Mouse (Mus musculus) retina, adult 2 months (tissue): ENCODE results near the gene Cd79b.

ENCODE experiments used
- DNase-seq: peaks from one replicate; pipeline ENCODE4 v3.0.0-alpha.2; 2012; ENCODE audit warnings: low read depth, low spot score

Gene Cd79b

GRCm38 (mm10) chr11:106318406-106319366, 4.1 kb upstream of the Cd79b start:
- no peak for DNase-seq

- DNase-seq: no peak
Observed at GRCm38 (mm10) chr11:106317801-106318200, 3.2 kb upstream of the Cd79b start.

- DNase-seq: no peak
Observed at GRCm38 (mm10) chr11:106316416-106316815, 1.9 kb upstream of the Cd79b start.

GRCm38 (mm10) chr11:106313533-106313932, 1.0 kb downstream of the Cd79b start:
- no peak for DNase-seq

GRCm38 (mm10) chr11:106310123-106310522, 4.4 kb downstream of the Cd79b start:
- no peak for DNase-seq

- no peak for DNase-seq
Observed at GRCm38 (mm10) chr11:106308162-106308561, 6.4 kb downstream of the Cd79b start.

GRCm38 (mm10) chr11:106307432-106307831, 7.1 kb downstream of the Cd79b start:
- no peak for DNase-seq

- DNase-seq: no peak
Observed at GRCm38 (mm10) chr11:106306758-106307157, 7.8 kb downstream of the Cd79b start.

GRCm38 (mm10) chr11:106306065-106306385, 8.5 kb downstream of the Cd79b start:
- no peak for DNase-seq

GRCm38 (mm10) chr11:106305348-106306064, 9.1 kb downstream of the Cd79b start:
- DNase-seq: no peak

- DNase-seq: peak; percentile 47
Observed at GRCm38 (mm10) chr11:106302634-106303033, 11.9 kb downstream of the Cd79b start.

GRCm38 (mm10) chr11:106301765-106302164, 12.8 kb downstream of the Cd79b start, which contains the start of gene Gh:
Gh (minus strand) TSS chr11:106301865.
- DNase-seq: no peak

GRCm38 (mm10) chr11:106291861-106292260, 22.7 kb downstream of the Cd79b start:
- DNase-seq: no peak

- DNase-seq: no peak
Observed at GRCm38 (mm10) chr11:106290376-106290775, 24.2 kb downstream of the Cd79b start.

GRCm38 (mm10) chr11:106289369-106289768, 25.2 kb downstream of the Cd79b start:
- no peak for DNase-seq

- no peak for DNase-seq
Observed at GRCm38 (mm10) chr11:106286987-106287386, 27.6 kb downstream of the Cd79b start.

- DNase-seq: no peak
Observed at GRCm38 (mm10) chr11:106286206-106286605, 28.4 kb downstream of the Cd79b start.

- DNase-seq: no peak
Observed at GRCm38 (mm10) chr11:106284126-106284525, 30.4 kb downstream of the Cd79b start.

GRCm38 (mm10) chr11:106283371-106283770, 31.2 kb downstream of the Cd79b start:
- no peak for DNase-seq

GRCm38 (mm10) chr11:106282452-106282851, 32.1 kb downstream of the Cd79b start:
- DNase-seq: no peak

GRCm38 (mm10) chr11:106276454-106276853, 38.1 kb downstream of the Cd79b start, which contains the start of gene Tcam1:
Tcam1 (plus strand) TSS chr11:106276672.
- peak; percentile 79 for DNase-seq

GRCm38 (mm10) chr11:106274971-106275411, 39.6 kb downstream of the Cd79b start:
- no peak for DNase-seq
